Mouse (Mus musculus) lung, postnatal 25 days (tissue): ENCODE measurements at regions not wholly inside any gene's neighbourhood (a gene's known extent, or its start where the extent isn't known, plus 50 kb on each side); places are given as distances from the start of the nearest gene placed in this dataset.

Experiments
- DNase-seq: peaks from one replicate; pipeline ENCODE4 v3.0.0; 2022; ENCODE audit warnings: low spot score

DNA sequence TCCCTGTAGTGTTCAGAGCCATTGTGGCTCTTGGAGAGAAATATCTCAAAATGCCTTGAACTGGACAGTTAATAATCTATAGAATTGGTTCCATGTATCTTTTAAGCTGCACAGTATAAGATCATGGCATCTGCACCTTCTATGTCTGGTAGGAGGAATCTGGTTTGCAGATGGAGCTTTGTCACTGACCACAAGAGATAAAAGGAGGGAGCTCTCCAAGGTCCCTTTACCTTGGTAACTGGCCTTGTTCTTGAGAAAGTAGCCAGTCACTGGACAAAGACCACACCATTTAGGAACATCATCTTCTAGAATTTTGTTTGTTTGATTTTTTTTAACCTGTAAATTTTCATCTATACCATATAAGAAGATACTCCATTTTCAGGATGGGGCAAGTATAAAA lies 52.5 kb upstream of the Plcb4 start:
- no peak for DNase-seq
